Mouse (Mus musculus) embryonic facial prominence, embryonic 13.5 days (tissue): ENCODE data around the gene Klhl2. TPM values are rescaled to one million over a fixed set of nuclear protein-coding genes. Genes with fewer than 3 reads are reported as not detected.

ENCODE experiments used
- ATAC-seq: fragments of 200-750 bp; cut with Nextera tagmentation; 2 replicates; pipeline ENCODE4 v1.8.0; 2017; ENCODE audit warnings: low read depth; ENCODE audit not compliant: insufficient number of reproducible peaks, insufficient read depth, low FRiP score, low TSS enrichment
- H3K27ac ChIP-seq: fragments of 300-500 bp; sonication (generic); 2 replicates; pipeline ENCODE4 v1.5.1; 2015; ENCODE audit warnings: moderate library complexity, mild to moderate bottlenecking, inconsistent platforms
- H3K27me3 ChIP-seq: fragments of 300-500 bp; sonication (generic); 2 replicates; pipeline ENCODE4 v1.6.1; 2015; ENCODE audit warnings: mild to moderate bottlenecking, inconsistent platforms
- H3K36me3 ChIP-seq: fragments of 300-500 bp; sonication (generic); 2 replicates; pipeline ENCODE4 v1.6.1; 2015; ENCODE audit warnings: mild to moderate bottlenecking, inconsistent platforms
- H3K4me1 ChIP-seq: fragments of 300-500 bp; sonication (generic); 2 replicates; pipeline ENCODE4 v1.6.1; 2015; ENCODE audit warnings: inconsistent platforms
- H3K4me2 ChIP-seq: fragments of 300-500 bp; sonication (generic); 2 replicates; pipeline ENCODE4 v1.6.1; 2015; ENCODE audit warnings: moderate library complexity, mild to moderate bottlenecking, inconsistent platforms
- H3K4me3 ChIP-seq: fragments of 300-500 bp; sonication (generic); 2 replicates; pipeline ENCODE4 v1.5.1; 2015; ENCODE audit warnings: mild to moderate bottlenecking, inconsistent platforms
- H3K9ac ChIP-seq: fragments of 300-500 bp; sonication (generic); 2 replicates; pipeline ENCODE4 v1.6.1; 2015; ENCODE audit warnings: mild to moderate bottlenecking, inconsistent platforms
- H3K9me3 ChIP-seq: fragments of 300-500 bp; sonication (generic); 2 replicates; pipeline ENCODE4 v1.6.1; 2016; ENCODE audit warnings: inconsistent platforms
- WGBS: fragments of 180-500 bp; shearing (Covaris S2); methylation state at CpG from one replicate; pipeline ENCODE4 v1.1.7; 2015; ENCODE audit warnings: mixed read lengths; 5-methylcytosine and 5-hydroxymethylcytosine counted together
- polyA plus RNA-seq: library from polyadenylated mRNA; unstranded; fragments of >200 nt; fragmentation: Nextera tagmentation; extraction: Ambion mirVana; gene quantifications from 2 replicates; pipeline ENCODE4 v1.2.1, GENCODE M21; 2015

The Klhl2 gene
- polyA plus RNA-seq, 1 experiment from 2014 or later, result 5.0 TPM

- WGBS, result 86% methylated on average over 15 of the region's 15 CpGs
Measured at GRCm38 (mm10) chr8:64828466-64828865, 21.4 kb downstream of the Klhl2 start.

GRCm38 (mm10) chr8:64827356-64827755 is 22.5 kb downstream of the Klhl2 start:
- 82% methylated on average over 10 of the region's 10 CpGs for WGBS
- Histone ChIP-seq H3K27ac (no peak overlapping the region), H3K4me3 (no peak overlapping the region), H3K4me2 (no peak overlapping the region), H3K9me3 (no peaks in the 10 kb centered on the region), H3K4me1 (0 out of 2 replicates have a peak, but pooled peaks cover 4% of the 10 kb centered on the region), H3K36me3 (peaks cover 36% of the 10 kb centered on the region), H3K9ac (no peak overlapping the region), H3K27me3 (no peaks in the 10 kb centered on the region)
- no peak for ATAC-seq

More at GRCm38 (mm10) chr8:64828466-64828865, 21.4 kb downstream of the Klhl2 start:
- H3K36me3 ChIP-seq, result peaks cover 35% of the 10 kb centered on the region
- no peak overlapping the region for H3K27ac ChIP-seq
- H3K4me1 ChIP-seq, result 0 out of 2 replicates have a peak, but pooled peaks cover 4% of the 10 kb centered on the region
- H3K27me3 ChIP-seq, result no peaks in the 10 kb centered on the region
- ATAC-seq, result no peak
- no peaks in the 10 kb centered on the region for H3K9me3 ChIP-seq
- no peak overlapping the region for H3K4me3 ChIP-seq
- H3K9ac ChIP-seq, result no peak overlapping the region
- no peak overlapping the region for H3K4me2 ChIP-seq

GRCm38 (mm10) chr8:64826461-64826860 is 23.4 kb downstream of the Klhl2 start:
- no peak overlapping the region for H3K4me2 ChIP-seq
- H3K36me3 ChIP-seq, result peaks cover 33% of the 10 kb centered on the region
- H3K27ac ChIP-seq, result no peak overlapping the region
- no peak for ATAC-seq
- no peaks in the 10 kb centered on the region for H3K9me3 ChIP-seq
- H3K9ac ChIP-seq, result no peak overlapping the region
- H3K4me1 ChIP-seq, result 0 out of 2 replicates have a peak, but pooled peaks cover 2% of the 10 kb centered on the region
- H3K4me3 ChIP-seq, result no peak overlapping the region
- WGBS, result 71% methylated on average over 8 of the region's 8 CpGs
- H3K27me3 ChIP-seq, result no peaks in the 10 kb centered on the region

GRCm38 (mm10) chr8:64823905-64824304 is 25.9 kb downstream of the Klhl2 start:
- WGBS, result 85% methylated on average over 11 of the region's 11 CpGs
- Histone ChIP-seq H3K9ac (no peak overlapping the region), H3K27me3 (no peaks in the 10 kb centered on the region), H3K4me3 (no peak overlapping the region), H3K36me3 (peaks cover 15% of the 10 kb centered on the region), H3K4me2 (no peak overlapping the region), H3K27ac (no peak overlapping the region), H3K9me3 (no peaks in the 10 kb centered on the region), H3K4me1 (no peaks in the 10 kb centered on the region)
- ATAC-seq, result no peak

- Histone ChIP-seq H3K27ac (no peak overlapping the region), H3K4me1 (no peaks in the 10 kb centered on the region), H3K9me3 (no peaks in the 10 kb centered on the region), H3K27me3 (no peaks in the 10 kb centered on the region), H3K36me3 (peaks cover 6% of the 10 kb centered on the region), H3K4me3 (no peak overlapping the region), H3K9ac (no peak overlapping the region), H3K4me2 (no peak overlapping the region)
- no peak for ATAC-seq
- WGBS, result 91% methylated on average over 4 of the region's 4 CpGs
Measured at GRCm38 (mm10) chr8:64820940-64821339, 28.9 kb downstream of the Klhl2 start.

GRCm38 (mm10) chr8:64811790-64812189 is 38.0 kb downstream of the Klhl2 start:
- WGBS, result 96% methylated on average over 9 of the region's 9 CpGs
- no peak for ATAC-seq
- no peaks in the 10 kb centered on the region for H3K9me3 ChIP-seq
- no peak overlapping the region for H3K4me3 ChIP-seq
- peaks cover 14% of the 10 kb centered on the region for H3K36me3 ChIP-seq
- no peaks in the 10 kb centered on the region for H3K27me3 ChIP-seq
- no peak overlapping the region for H3K27ac ChIP-seq
- H3K4me1 ChIP-seq, result no peaks in the 10 kb centered on the region
- no peak overlapping the region for H3K4me2 ChIP-seq
- H3K9ac ChIP-seq, result no peak overlapping the region

GRCm38 (mm10) chr8:64811083-64811482 is 38.7 kb downstream of the Klhl2 start:
- peaks cover 14% of the 10 kb centered on the region for H3K36me3 ChIP-seq
- no peaks in the 10 kb centered on the region for H3K9me3 ChIP-seq
- no peak overlapping the region for H3K27ac ChIP-seq
- H3K27me3 ChIP-seq, result no peaks in the 10 kb centered on the region
- H3K4me2 ChIP-seq, result no peak overlapping the region
- H3K4me3 ChIP-seq, result no peak overlapping the region
- no peak overlapping the region for H3K9ac ChIP-seq
- H3K4me1 ChIP-seq, result no peaks in the 10 kb centered on the region
- 95% methylated on average over 4 of the region's 4 CpGs for WGBS
- no peak for ATAC-seq

- ATAC-seq, result no peak
- Histone ChIP-seq H3K9ac (no peak overlapping the region), H3K4me1 (no peaks in the 10 kb centered on the region), H3K4me3 (no peak overlapping the region), H3K4me2 (no peak overlapping the region), H3K27ac (no peak overlapping the region), H3K36me3 (peaks cover 9% of the 10 kb centered on the region), H3K27me3 (no peaks in the 10 kb centered on the region), H3K9me3 (no peaks in the 10 kb centered on the region)
- 86% methylated on average over 3 of the region's 3 CpGs for WGBS
Measured at GRCm38 (mm10) chr8:64806558-64806957, 43.3 kb downstream of the Klhl2 start.

GRCm38 (mm10) chr8:64804971-64805370 is 44.8 kb downstream of the Klhl2 start:
- ATAC-seq, result no peak
- H3K9me3 ChIP-seq, result no peaks in the 10 kb centered on the region
- no peaks in the 10 kb centered on the region for H3K27me3 ChIP-seq
- no peak overlapping the region for H3K4me2 ChIP-seq
- 76% methylated on average over 4 of the region's 4 CpGs for WGBS
- H3K4me1 ChIP-seq, result no peaks in the 10 kb centered on the region
- H3K36me3 ChIP-seq, result no peaks in the 10 kb centered on the region
- no peak overlapping the region for H3K4me3 ChIP-seq
- no peak overlapping the region for H3K27ac ChIP-seq
- no peak overlapping the region for H3K9ac ChIP-seq

- no peaks in the 10 kb centered on the region for H3K27me3 ChIP-seq
- no peaks in the 10 kb centered on the region for H3K36me3 ChIP-seq
- no peak overlapping the region for H3K27ac ChIP-seq
- H3K4me2 ChIP-seq, result no peak overlapping the region
- H3K9ac ChIP-seq, result no peak overlapping the region
- 90% methylated on average over 8 of the region's 8 CpGs for WGBS
- H3K9me3 ChIP-seq, result no peaks in the 10 kb centered on the region
- no peak for ATAC-seq
- no peak overlapping the region for H3K4me3 ChIP-seq
- no peaks in the 10 kb centered on the region for H3K4me1 ChIP-seq
Measured at GRCm38 (mm10) chr8:64799306-64799705, 50.5 kb downstream of the Klhl2 start.

- H3K9ac ChIP-seq, result no peak overlapping the region
- no peaks in the 10 kb centered on the region for H3K9me3 ChIP-seq
- H3K4me3 ChIP-seq, result no peak overlapping the region
- H3K27me3 ChIP-seq, result no peaks in the 10 kb centered on the region
- H3K4me2 ChIP-seq, result no peak overlapping the region
- ATAC-seq, result no peak
- WGBS, result 82% methylated on average over 3 of the region's 3 CpGs
- no peak overlapping the region for H3K27ac ChIP-seq
- H3K4me1 ChIP-seq, result no peaks in the 10 kb centered on the region
- H3K36me3 ChIP-seq, result no peaks in the 10 kb centered on the region
Measured at GRCm38 (mm10) chr8:64798503-64798902, 51.3 kb downstream of the Klhl2 start.

- Histone ChIP-seq H3K9me3 (no peaks in the 10 kb centered on the region), H3K27me3 (no peaks in the 10 kb centered on the region), H3K4me1 (no peaks in the 10 kb centered on the region), H3K9ac (no peak overlapping the region), H3K4me3 (no peak overlapping the region), H3K36me3 (no peaks in the 10 kb centered on the region), H3K4me2 (no peak overlapping the region), H3K27ac (no peak overlapping the region)
- no peak for ATAC-seq
- 81% methylated on average over 10 of the region's 10 CpGs for WGBS
Measured at GRCm38 (mm10) chr8:64797751-64798150, 52.1 kb downstream of the Klhl2 start.
